Mouse (Mus musculus): ENCODE results near the gene Atp8a1. TPM values are rescaled to one million over a fixed set of nuclear protein-coding genes. Genes with fewer than 3 reads are reported as not detected.

The Atp8a1 gene
- total RNA-seq, 2 experiments from 2014 or later, result 34.1 to 51.1 TPM

DNA sequence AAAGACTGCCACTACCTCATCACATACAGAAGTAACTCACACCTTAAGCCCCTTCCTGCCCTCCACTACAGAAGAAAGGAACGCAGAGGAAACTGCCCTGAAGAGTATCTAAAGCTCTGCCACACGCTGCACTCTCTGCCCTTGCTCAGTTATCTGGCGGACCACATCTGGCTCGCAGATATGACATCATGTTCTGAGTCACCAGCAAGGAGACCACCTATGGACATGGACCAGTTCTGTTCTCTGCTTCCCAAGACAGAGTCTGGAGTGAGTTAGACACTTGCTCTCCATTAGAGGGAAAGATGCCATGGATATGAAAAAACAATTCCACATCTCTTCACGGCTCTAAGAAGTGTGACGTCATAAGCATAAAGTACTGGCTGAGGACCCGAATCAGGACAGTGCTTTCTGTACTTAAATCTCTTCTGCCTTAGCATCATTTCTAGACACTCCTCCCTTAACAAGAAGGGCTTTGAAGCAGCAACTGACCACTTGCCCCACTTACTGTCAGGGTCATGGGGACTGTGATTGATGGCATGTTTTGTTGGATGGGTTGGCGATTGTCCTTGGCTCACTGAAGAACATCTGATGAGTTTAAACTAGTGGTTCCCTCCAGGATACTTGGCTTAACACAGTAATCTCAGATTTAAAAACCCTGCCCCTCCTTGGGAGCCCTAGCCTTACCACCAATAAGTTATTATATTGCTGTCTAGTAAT lies 206.5 kb downstream of the Atp8a1 start:
- ATAC-seq (ENCODE audit: poor library complexity, severe bottlenecking), result no peak

DNA sequence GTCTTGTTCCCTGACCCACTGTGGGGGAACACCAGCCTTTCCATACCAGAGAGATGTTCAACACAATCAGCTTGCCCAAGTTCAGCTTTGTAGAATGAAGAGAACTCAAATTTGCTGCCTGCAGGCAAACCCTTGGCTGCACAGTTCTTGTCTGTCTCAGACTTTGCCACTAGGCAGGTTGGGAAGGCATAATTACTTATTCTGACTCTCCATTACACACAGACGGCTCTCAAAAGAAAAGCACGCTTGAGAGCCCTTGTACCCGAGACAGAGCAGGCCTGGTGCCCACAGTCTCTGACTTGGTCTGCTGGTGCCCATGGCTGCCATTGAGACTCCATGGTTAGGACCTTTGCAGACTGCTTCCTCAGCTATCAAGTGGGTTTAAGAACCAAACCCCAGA lies 212.9 kb downstream of the Atp8a1 start:
- no peak for ATAC-seq (ENCODE audit: poor library complexity, severe bottlenecking)

DNA sequence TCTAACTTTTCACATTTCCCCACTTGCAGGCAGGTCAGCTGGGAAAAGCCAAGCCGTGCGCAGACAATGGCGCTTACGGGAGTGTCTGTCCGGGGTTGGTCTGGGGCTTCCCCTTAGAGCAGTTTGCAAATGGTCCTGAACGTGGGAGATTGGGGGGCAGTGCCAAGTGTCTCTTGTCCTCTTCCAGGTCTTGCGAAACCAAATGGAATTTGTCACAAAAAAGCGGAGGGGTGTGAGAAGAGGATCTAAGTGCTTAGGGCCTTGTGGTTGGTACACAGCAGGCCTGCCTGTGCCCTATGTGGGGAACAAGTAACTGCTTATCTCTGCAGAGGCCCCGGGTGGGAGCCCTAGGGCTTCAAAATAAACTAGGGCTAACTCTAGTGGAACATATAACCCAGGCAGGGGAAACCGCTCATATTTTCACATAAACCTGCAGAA lies 213.4 kb downstream of the Atp8a1 start:
- ATAC-seq (ENCODE audit: poor library complexity, severe bottlenecking), result no peak

DNA sequence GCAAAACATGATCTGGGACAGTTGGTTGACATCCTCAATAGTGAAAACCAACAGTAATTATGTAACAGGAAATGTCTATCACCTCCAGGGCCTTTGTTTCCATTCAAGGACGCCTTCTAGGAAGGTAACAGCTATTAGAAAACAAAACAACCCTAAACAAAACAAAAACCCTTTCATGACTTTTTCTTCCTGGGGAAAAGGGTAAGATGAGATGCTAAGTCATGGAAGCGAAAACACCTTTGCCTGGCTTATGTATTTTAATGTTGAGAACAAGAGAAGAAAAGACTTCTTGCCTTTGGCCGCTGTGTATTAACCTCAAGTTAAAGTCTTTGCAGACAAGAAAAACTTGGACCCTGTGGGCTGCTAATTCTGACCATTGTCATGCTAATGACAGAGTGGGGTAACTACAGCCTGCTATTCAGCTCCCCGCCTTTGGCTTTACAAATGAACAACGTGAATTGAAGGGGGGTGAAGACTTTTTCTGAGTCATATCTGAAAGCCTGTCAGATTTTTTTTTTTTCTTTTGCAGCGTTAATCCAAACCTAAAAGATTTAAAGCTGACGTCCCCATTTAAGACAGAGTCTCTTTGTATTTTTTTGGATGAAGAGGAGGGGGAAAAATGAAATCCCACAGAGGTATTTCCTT lies 214.0 kb downstream of the Atp8a1 start:
- no peak for ATAC-seq (ENCODE audit: poor library complexity, severe bottlenecking)

DNA sequence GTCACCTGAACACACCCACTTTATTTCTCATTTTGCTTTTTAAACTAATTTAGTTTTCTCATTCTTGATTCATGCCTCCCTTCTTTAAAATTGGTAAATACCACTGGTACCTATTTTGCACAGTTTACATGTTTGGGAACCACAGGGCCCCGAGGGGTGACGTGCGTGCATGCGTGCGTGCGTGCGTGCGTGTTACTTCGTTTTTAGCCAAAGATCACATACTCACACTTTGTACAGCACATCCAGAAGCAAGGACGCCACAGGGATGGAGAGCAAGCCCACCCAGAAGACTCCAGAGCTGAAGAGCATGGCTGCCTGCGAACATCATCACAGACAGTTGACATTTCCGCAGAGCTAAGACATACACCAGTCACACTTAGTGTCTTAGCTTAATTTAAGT lies 216.0 kb downstream of the Atp8a1 start:
- no peak for ATAC-seq (ENCODE audit: poor library complexity, severe bottlenecking)

DNA sequence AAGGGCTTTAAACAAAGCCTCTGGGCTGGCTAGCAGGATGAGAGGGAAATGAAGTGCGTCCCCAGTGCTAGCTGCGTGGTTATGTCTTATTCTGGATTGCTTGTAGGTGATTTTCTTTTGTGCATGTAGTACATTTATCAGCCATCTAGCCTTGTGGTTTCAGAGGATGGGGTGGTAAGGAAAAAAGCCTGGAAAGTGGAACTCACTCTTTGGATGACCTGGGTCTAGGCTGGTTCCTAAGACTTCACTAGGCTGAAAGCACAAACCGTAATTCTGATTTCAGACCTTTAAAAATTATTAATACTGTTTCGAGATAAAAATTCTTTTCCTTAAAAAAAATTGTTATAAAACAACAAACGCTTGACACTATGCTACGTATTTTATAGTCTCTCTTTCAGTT lies 217.4 kb downstream of the Atp8a1 start:
- ATAC-seq (ENCODE audit: poor library complexity, severe bottlenecking), result no peak

DNA sequence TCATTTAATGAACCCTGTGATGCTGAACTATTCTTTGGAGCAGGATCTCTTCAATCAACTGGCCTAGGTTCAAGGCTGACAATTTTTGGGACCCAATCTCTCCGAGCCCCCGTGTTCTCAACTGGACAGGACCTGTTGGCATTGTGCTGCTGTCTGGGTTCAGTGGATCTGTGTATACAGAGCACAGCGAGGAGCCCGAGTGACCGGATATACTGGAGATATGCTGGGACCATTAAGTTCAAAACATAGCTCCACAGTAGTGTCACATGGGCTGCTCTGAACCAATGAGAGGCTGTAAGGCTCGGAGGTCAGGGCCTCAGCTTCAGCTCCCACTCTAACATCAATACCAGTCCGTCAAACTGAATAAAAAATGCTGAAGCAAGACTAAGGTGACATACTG lies 217.8 kb downstream of the Atp8a1 start:
- no peak for ATAC-seq (ENCODE audit: poor library complexity, severe bottlenecking)

DNA sequence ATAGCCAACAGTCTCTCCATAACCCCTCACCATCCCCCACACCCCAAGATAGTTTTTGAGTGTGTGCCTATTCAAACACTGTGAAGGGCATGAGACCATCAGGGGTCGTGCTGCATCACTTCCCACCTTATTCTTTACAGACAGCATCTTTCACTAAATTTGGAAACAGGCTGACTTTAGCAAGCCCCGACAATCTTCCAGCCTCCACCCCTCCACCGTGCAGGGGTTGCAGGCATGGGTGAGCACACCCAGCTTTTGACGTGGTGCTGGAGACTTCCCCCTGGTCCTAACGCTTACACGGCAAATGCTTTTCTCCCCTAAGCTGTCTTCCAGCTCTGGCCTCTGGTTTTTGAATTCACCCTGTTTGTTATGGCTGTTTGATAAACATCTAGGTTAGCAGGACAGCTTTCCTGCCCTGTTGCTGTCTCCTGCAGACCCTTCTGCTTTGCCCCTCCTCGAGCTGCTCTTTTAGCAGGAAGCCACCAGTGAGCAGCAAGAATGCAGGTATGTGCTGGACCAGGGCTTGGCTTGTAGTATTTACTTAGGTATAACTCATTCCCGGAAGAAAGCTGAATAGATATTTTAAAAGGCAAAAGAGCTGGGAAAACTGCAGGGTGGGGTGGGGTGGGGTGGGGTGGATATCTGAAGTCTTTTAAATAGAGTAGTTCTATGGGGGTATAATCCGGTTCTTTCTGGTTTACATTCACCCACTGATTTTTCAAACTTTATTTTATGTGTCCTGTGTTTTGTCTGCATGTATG lies 218.9 kb downstream of the Atp8a1 start:
- ATAC-seq (ENCODE audit: poor library complexity, severe bottlenecking), result no peak

DNA sequence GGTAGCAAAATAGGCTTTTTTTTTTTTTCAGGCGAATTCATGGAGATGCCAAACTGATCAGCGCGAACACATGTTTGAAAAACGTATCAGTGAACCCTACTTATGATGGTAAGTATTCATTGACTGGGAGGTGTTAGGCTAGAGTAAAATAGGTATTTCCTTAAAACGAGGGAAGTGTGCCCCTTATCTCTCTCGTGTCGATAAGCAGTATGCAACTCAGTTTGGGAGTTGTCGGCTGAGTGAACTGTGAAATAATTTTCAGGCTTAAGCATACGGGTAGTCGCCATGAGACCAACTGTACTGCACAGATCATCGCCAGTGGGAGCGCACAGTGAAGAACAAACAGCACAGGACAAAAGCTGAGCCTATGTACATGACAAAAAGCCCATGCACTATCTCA lies 226.0 kb downstream of the Atp8a1 start:
- no peak for ATAC-seq (ENCODE audit: poor library complexity, severe bottlenecking)

DNA sequence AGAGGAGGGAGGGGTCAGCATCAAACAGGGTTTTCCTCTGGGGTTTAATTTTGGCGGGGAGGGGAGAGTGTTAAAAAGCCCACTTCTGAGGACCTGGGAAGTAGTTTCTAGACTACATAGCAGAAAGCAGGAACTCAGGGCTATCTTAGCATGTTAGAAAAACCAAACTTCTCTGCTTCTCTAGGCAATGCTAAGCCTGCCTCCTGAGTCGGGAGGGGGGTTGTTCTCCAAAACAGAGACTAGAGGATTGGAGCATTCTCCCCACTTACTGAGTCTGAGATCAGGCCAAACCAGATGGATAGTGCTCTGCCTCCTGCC lies 237.8 kb downstream of the Atp8a1 start:
- no peak for ATAC-seq (ENCODE audit: poor library complexity, severe bottlenecking)

DNA sequence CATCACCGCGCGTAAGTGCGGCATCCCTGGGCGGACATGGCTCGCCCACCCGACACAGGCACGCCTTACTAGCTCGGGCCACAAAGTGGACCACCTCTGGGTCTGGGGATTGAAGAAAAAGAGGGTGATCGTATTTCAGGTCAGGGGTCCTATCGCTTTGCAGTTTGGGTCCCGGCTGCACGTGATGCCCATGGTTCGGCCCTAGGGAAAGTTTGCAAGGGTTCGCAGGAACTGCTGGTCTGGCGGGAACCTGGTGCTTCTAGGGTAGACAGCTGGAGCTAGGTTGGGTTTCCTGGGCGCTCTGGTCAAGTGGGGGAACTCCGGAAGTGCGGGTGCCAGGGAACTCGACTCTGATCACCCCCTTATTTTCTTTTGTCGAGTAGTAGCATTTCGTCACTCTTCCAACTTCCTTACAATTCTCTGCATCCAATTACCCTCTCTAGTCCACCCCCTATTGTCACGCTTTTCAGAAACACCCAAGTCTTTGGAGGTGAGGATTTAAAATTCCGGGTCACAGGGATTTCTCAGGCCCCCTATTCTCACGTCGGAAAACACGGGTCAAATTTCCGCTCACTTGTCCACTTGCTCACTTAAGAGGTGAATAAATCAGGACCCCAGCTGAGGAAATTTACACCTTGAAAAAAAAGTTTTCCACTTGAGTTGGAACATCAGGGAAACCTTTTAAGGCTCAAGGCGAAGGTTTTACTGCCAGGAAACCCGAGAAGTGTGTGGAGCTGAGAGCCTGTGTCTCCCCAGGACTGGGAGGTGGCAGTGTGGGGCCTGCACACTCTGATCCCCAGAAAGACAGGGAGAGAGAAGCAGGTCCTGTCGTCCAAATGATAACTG lies 238.3 kb downstream of the Atp8a1 start:
- ATAC-seq (ENCODE audit: poor library complexity, severe bottlenecking), result no peak

DNA sequence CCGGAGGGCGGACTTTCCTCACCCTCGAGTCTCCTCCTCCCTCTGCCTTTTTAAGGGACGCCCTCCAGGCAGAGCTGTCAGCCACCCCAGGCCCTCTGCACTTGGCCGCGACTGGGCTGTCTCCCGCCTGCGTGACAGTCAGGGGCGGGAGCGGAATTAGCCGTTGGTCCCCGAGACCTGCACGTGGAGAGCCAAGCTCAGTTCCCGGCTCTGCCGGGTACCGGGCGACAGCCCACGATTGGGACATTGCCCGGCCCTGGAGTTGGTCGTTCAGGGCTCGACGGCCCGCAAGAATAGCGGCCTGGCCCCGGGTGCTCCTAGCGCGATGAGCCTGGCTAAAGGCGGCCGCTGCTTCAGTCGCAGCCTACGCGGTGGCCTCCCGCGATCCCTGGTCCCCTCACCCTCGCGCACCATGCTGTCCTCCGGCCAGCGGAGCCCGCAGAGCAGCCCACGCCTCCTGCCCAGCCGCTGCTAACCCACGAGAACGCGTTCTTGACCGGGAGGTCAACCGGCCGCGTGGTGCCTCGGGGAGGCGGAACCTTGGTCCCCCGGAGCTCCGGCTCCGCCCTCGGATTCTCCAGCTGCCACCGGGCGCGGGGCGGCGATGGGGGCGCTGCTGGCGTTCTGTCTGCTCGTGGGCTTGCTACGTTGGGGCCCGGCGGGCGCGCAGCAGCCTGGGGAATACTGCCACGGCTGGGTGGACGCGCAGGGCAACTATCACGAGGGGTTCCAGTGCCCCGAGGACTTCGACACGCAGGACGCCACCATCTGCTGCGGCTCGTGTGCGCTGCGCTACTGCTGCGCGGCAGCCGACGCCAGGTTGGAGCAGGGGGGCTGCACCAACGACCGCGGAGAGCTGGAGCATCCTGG lies 239.2 kb downstream of the Atp8a1 start, which contains the start of gene Shisa3:
TSS of gene Shisa3 (plus strand) at position 79 of the 870 bp plus-strand sequence.
- peak; percentile 37; the same call in 1 of the 2 replicates for ATAC-seq (ENCODE audit: poor library complexity, severe bottlenecking)

DNA sequence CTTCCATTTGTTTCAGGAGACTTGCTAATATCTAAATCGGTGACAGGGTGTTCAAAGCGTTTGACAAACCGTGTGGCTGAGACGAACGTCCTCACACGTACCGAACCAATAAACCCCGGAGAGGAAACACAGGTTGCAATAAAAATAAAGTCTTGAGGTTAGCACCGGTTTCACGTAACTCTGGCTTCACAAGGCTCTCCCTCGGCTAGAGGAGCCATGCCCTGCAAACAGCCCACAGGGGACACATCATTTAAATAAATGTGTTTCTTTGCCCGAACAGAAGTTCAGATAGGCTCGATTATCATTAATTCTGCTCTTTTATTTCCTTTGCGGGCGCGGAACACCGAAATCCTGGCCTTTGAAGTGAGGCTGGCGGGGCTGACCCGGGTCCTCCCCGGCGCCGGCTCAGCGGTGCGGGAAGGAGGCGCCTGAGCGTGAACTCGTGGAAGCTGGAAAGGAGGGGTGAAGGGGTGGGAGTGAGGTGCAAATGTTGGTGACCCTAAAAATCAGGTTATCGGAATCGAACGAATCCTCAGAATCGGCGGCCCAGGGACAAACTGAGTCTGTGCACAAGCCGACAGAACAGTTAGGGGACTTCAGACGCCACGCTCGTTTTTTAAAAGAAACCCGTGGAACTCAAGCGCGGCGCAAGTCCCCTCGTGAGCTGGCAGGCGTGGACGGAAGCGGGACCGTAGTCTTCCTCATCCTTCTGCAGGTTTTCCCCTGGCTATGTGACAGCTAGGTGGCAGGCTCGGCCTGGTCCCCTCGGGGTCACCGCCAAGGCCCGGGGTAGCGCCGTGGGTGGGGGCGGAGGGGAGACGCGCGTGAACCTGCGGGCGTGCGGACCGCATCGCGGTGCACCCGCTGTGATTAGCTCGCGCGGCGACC lies 240.1 kb downstream of the Atp8a1 start:
- ATAC-seq (ENCODE audit: poor library complexity, severe bottlenecking), result peak; percentile 28; the same call in 1 of the 2 replicates

DNA sequence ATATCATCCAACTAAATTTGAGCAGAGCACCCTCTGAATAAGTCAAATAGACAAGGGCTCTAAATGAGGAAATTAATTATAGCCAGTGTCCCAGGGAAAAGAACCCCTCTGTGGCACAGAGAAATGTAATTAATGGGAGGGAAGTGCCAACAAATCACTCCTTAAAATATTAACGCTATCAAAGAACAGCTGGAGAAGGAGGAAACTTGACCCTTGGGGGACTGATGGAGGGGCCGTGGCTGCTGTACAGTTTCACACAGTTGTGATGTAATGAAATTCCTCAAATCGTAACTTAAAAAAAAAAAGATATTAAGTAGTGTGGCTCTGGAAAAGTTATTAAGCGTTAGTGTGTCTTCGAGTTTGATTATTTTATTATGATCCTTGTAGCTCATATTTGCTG lies 241.3 kb downstream of the Atp8a1 start:
- no peak for ATAC-seq (ENCODE audit: poor library complexity, severe bottlenecking)

DNA sequence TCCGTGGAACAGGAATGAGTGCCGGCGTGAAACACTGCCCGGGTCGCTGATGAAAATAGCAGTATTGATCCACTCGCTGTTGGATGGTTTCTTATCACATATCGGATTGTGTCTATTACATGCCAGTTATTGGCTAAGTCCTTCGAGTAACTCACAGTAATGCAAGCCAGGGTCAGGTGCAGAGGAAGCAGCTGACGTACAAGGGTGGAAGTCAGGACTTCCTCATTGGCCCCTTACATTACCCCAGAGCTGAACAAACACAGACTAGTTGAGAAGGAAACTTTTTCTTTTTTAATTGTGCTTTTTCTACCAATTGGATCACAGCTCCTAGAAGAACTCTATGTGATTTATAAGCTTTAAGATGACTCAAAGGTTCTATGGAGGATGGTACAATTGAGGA lies 247.3 kb downstream of the Atp8a1 start:
- peak; percentile 92 for ATAC-seq (ENCODE audit: poor library complexity, severe bottlenecking)

DNA sequence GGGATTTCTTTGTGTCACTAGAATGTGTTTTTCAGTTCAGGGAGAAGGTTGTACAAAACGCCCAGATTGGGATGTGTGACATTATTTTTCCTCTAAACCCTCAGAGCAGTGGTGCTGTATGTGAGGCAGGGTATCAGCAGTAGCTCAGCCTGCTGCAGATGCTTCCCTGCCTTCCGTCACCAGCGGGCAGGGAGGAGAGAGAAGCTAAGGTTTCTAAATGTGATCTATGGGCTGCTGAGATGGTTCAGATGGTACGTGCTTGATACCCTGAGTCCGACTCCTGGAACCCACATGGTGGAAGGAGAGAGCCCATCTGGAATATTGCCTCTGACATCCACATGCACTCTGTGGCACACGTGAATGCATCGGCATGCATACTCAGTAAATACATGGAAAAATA lies 251.6 kb downstream of the Atp8a1 start:
- ATAC-seq (ENCODE audit: poor library complexity, severe bottlenecking), result no peak

DNA sequence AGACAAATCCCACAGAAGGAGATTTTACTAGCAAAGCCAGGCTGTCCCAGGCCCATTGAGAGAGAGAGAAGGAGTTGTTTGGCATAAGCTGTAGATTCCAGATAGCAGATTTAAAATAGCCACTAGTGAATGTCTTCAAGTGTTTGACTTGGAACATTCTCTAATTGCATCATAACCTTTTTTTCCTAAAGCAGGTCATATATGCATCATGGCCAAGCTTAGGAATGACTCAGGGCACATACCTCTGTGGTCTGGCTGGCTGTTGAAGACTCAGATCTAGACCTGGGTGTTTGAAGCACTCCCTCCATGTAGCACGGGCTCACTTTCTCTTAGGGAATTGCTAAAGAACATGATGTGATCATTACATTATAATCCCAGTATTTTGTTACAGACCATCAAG lies 252.2 kb downstream of the Atp8a1 start:
- ATAC-seq (ENCODE audit: poor library complexity, severe bottlenecking), result no peak

DNA sequence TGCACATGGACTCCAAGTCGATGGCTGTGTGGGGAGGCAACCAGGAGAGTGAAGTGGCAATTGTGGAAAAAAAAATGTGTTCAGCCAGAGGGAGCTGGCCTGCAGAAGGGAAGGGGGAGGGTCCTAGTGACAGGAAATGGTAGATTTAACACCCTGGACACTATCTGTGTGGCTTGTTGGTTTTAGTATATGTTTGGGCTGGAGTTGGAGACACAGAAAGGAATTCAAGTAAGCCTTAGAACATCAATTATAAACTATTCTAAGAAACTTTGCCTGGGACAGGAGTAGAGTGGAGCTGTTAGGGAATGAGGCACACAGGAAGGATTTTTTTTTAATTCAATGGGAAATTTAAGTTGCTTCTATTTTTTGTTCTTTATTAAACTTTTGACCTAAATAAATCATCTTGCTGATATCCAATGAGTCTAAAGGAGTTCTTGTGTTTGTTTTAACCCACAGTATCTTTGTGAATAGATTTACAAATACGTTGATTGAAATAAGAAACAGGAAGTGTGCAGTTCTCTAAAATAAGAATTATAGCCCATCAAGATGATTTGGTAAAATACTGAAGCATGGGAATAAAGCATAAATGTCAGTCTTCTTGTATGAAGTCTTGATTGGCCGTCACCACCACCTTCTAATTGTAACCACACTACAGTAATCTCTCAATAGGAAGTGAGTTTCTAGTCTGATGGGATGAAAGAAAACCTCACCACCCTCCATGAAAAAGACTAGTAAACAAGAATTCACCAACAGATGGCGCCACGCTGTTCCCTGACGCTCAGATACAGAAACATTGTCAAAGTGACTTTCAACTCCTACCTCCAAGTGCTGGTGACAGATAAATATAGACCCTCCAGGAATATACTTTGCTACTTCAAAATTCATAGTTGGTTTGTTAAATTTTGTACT lies 267.3 kb downstream of the Atp8a1 start:
- no peak for ATAC-seq (ENCODE audit: poor library complexity, severe bottlenecking)
